In genomic region chr9:73102181-73102580, GRCm38 (mm10) we compare ENCODE assay signal across 10 mouse cellular contexts. TPM values are rescaled to one million over a fixed set of nuclear protein-coding genes. Genes with fewer than 3 reads are reported as not detected.
A peak's percentile ranks its signal among the peaks of the same experiment; 100 is the strongest.
DNase-seq lines count a peak whose midpoint lies in the region; ATAC-seq lines count a peak whose summit lies in the region.
"Had no signal": no experiment of that assay in that cellular context is flagged by ENCODE, and none has a peak within 500 bp of the region (broad histone marks: within the 10 kb centered on the region; RNA-seq: fewer than 3 reads in every experiment).

Gm20509 (plus strand) TSS chr9:73102470.

- peak within 1 kb of the TSS; percentile 35 for H3K9ac ChIP-seq in kidney, embryonic 15.5 days
- H3K9ac ChIP-seq in embryonic facial prominence, embryonic 12.5 days = peak within 1 kb of the TSS; percentile 52
- peak within 1 kb of the TSS; percentile 59 for H3K9ac ChIP-seq in hindbrain, embryonic 16.5 days (ENCODE audit: low read depth, low read length)
- peak within 1 kb of the TSS; percentile 52 for H3K9ac ChIP-seq in midbrain, embryonic 14.5 days (replicated peaks; ENCODE audit: low read length)

- ATAC-seq in kidney, embryonic 15.5 days (replicated peaks; ENCODE audit: low FRiP score) = no peak
- ATAC-seq in embryonic facial prominence, embryonic 12.5 days (ENCODE audit: insufficient number of reproducible peaks, insufficient read depth, low FRiP score, low TSS enrichment) = no peak
- ATAC-seq in hindbrain, embryonic 16.5 days = no peak
- no peak for ATAC-seq in midbrain, embryonic 14.5 days (ENCODE audit: low FRiP score, low TSS enrichment)
- no peak for ATAC-seq in monocyte, adult 5-6 weeks (replicated peaks; ENCODE audit: insufficient number of reproducible peaks, low FRiP score, low TSS enrichment, poor library complexity, severe bottlenecking)

- no peaks in the 10 kb centered on the region for H3K9me3 ChIP-seq in kidney, embryonic 15.5 days (replicated peaks)
- no peaks in the 10 kb centered on the region for H3K9me3 ChIP-seq in embryonic facial prominence, embryonic 12.5 days
- no peaks in the 10 kb centered on the region for H3K9me3 ChIP-seq in hindbrain, embryonic 16.5 days (ENCODE audit: control insufficient read depth, low read length)
- no peaks in the 10 kb centered on the region for H3K9me3 ChIP-seq in midbrain, embryonic 14.5 days (ENCODE audit: control insufficient read depth, low read length)

- DNase-seq in kidney, adult 18-20 months = no peak
- DNase-seq in midbrain, embryonic 14.5 days = no peak
- DNase-seq in frontal cortex, postnatal 25 days (ENCODE audit: low spot score in 2 of 2) = no peak
- no peak for DNase-seq in right cerebral cortex, adult 18-20 months
- DNase-seq: cerebellum, postnatal 36 days; kidney, postnatal 4 days had no signal

- no peaks in the 10 kb centered on the region for H3K36me3 ChIP-seq in kidney, embryonic 15.5 days
- H3K36me3 ChIP-seq in embryonic facial prominence, embryonic 12.5 days = no peaks in the 10 kb centered on the region
- H3K36me3 ChIP-seq in hindbrain, embryonic 16.5 days (ENCODE audit: control insufficient read depth, insufficient read depth, low read length) = no peaks in the 10 kb centered on the region
- H3K36me3 ChIP-seq in midbrain, embryonic 14.5 days (ENCODE audit: control insufficient read depth, insufficient read depth, low read length) = no peaks in the 10 kb centered on the region

- peaks cover 55% of the 10 kb centered on the region for H3K27me3 ChIP-seq in kidney, embryonic 15.5 days
- H3K27me3 ChIP-seq in embryonic facial prominence, embryonic 12.5 days = peaks cover 36% of the 10 kb centered on the region
- H3K27me3 ChIP-seq in hindbrain, embryonic 16.5 days (replicated peaks; ENCODE audit: control insufficient read depth, insufficient read depth, low read length) = peaks cover 27% of the 10 kb centered on the region
- peaks cover 12% of the 10 kb centered on the region; the same call in 1 of the 2 replicates for H3K27me3 ChIP-seq in midbrain, embryonic 14.5 days (ENCODE audit: control insufficient read depth, insufficient read depth, low read length)

- H3K4me2 ChIP-seq in kidney, embryonic 15.5 days = peak within 1 kb of the TSS; percentile 86
- peak within 1 kb of the TSS; percentile 82 for H3K4me2 ChIP-seq in embryonic facial prominence, embryonic 12.5 days (replicated peaks)
- peak within 1 kb of the TSS; percentile 72 for H3K4me2 ChIP-seq in hindbrain, embryonic 16.5 days (ENCODE audit: low read length)
- H3K4me2 ChIP-seq in midbrain, embryonic 14.5 days (ENCODE audit: low read length) = peak within 1 kb of the TSS; percentile 77

- peak within 1 kb of the TSS; percentile 47 for H3K4me3 ChIP-seq in kidney, embryonic 15.5 days (replicated peaks)
- peak within 1 kb of the TSS; percentile 46 for H3K4me3 ChIP-seq in embryonic facial prominence, embryonic 12.5 days
- peak within 1 kb of the TSS; percentile 41 for H3K4me3 ChIP-seq in hindbrain, embryonic 16.5 days (ENCODE audit: low read length)
- H3K4me3 ChIP-seq in midbrain, embryonic 14.5 days (replicated peaks; ENCODE audit: low read depth, low read length) = peak within 1 kb of the TSS; percentile 43

- no peak within 1 kb of the TSS for H3K27ac ChIP-seq in kidney, embryonic 15.5 days
- H3K27ac ChIP-seq in embryonic facial prominence, embryonic 12.5 days = no peak within 1 kb of the TSS
- H3K27ac ChIP-seq in hindbrain, embryonic 16.5 days (ENCODE audit: low read depth, low read length) = no peak within 1 kb of the TSS
- H3K27ac ChIP-seq in midbrain, embryonic 14.5 days (replicated peaks; ENCODE audit: low read depth, low read length) = no peak within 1 kb of the TSS

- H3K4me1 ChIP-seq in kidney, embryonic 15.5 days = peaks cover 12% of the 10 kb centered on the region
- 0 out of 2 replicates have a peak, but pooled peaks cover 8% of the 10 kb centered on the region for H3K4me1 ChIP-seq in embryonic facial prominence, embryonic 12.5 days
- H3K4me1 ChIP-seq in hindbrain, embryonic 16.5 days (ENCODE audit: control insufficient read depth, insufficient read depth, low read depth, low read length) = no peaks in the 10 kb centered on the region; the same call in 1 of the 2 replicates
- H3K4me1 ChIP-seq in midbrain, embryonic 14.5 days (ENCODE audit: control insufficient read depth, insufficient read depth, low read length) = peaks cover 5% of the 10 kb centered on the region; the same call in 1 of the 2 replicates

- WGBS in kidney, embryonic 15.5 days = 97% methylated on average over 4 of the region's 4 CpGs
- 94% methylated on average over 4 of the region's 4 CpGs for WGBS in embryonic facial prominence, embryonic 12.5 days
- 94% methylated on average over 4 of the region's 4 CpGs for WGBS in hindbrain, embryonic 16.5 days
- WGBS in midbrain, embryonic 14.5 days = 92% methylated on average over 4 of the region's 4 CpGs

RNA-seq across cellular contexts. Expression of gene Gm20509, which starts in this region (rescaled TPM):
- not detected in 2 replicates for polyA plus RNA-seq in kidney, embryonic 15.5 days (2015; fragmentation: Nextera tagmentation; extraction: Ambion mirVana)
- polyA plus RNA-seq in embryonic facial prominence, embryonic 12.5 days (2016; fragmentation: Nextera tagmentation; extraction: Ambion mirVana) = not detected in 2 replicates
- not detected in 2 replicates for polyA plus RNA-seq in hindbrain, embryonic 16.5 days (2015; fragmentation: Nextera tagmentation; extraction: Ambion mirVana)
- polyA plus RNA-seq in midbrain, embryonic 14.5 days (2014; fragmentation: Nextera tagmentation; extraction: Ambion mirVana) = not detected in 2 replicates
- 2.2 TPM in 1 of 3 replicates, not detected in the others for total RNA-seq in monocyte, adult 5-6 weeks (2017)
